Mouse (Mus musculus): Measurements from ENCODE around the gene Sarm1.

Gene Sarm1

DNA sequence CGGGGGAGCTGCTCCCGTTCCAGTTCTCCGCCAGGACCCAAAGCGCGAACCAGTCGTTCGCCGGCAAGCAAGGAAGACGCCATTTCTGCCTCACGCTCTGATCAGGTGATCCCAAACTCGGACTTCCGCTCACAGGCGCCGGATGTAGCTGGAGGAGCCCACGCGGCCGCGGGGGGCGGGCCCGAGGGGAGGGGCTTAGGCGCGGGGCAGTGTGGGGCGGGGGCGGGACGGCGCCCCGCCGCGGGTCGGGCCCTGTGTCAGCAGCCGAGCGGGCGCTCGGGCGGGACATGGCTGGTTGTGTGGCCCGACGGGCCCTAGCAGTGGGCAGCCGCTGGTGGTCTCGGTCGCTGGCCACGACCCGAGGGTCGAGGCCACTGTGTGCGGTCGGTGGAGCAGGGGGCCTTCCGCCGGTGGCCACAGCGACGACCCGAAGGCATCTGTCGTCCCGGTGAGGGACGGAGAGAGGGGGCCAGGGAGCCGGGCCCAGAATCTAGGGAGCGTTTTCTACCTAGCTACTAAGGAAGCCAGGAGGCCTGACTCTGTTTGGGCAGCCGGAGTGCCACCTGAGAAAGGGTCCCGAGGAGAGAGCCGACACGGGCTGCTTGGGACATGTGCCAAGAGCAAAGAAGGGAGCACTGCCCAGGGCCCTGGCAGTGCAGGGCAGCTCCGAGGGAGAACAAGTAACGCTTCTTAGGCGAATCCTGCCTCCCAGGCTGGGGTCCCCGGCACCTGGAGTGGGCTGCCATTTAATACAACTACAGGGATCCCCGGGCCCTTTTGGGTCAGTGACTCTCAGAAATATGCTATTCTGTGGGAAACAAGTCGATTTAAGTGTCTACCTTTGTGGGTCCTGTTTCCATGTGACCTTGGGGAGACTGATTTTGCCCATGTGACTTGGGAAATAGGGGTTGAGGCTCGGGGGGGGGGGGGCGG is 14.7 kb upstream of the Sarm1 start, which contains the start of the genes Tmem199 and Poldip2:
Gene Tmem199 (minus strand): TSS at position 148 of the 933 bp plus-strand sequence.
Gene Poldip2 (plus strand): TSS at position 169 of the 933 bp plus-strand sequence.
- peak; percentile 90 for DNase-seq

DNA sequence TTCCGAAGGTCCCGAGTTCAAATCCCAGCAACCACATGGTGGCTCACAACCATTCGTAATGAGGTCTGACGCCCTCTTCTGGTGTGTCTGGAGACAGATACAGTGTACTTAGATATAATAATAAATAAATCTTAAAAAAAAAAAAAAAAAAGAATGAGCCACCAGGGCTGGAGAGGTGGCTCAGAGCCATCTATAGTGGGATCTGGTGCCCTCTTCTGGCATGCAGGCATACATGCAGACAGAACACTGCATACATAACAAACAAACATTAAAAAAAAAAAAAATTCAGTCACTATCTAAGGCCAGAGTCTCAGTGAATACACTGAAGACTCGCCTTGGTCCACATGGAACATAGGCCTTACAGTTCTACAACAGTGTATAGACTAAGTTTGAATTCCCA is 11.6 kb upstream of the Sarm1 start:
- no peak for DNase-seq

DNA sequence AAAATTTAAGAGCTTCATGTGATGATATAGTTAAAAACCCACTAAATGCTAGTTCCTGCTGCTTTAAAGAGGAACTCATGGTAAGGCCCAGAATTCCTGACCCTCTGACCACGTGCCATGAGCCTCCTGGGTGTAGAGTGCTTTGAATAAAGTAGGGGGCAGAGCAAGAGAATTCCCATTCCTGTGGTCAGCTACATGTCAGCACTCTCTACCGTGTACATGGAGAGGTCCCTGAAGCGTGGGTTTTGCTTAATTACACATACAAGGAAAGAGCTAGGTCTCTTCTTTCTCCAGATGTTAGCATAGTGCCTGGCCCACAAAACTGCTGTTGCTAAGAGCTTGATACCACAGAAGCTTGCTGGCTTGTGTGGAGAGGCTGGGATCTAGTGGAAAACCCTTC is 7.9 kb upstream of the Sarm1 start:
- DNase-seq = no peak

DNA sequence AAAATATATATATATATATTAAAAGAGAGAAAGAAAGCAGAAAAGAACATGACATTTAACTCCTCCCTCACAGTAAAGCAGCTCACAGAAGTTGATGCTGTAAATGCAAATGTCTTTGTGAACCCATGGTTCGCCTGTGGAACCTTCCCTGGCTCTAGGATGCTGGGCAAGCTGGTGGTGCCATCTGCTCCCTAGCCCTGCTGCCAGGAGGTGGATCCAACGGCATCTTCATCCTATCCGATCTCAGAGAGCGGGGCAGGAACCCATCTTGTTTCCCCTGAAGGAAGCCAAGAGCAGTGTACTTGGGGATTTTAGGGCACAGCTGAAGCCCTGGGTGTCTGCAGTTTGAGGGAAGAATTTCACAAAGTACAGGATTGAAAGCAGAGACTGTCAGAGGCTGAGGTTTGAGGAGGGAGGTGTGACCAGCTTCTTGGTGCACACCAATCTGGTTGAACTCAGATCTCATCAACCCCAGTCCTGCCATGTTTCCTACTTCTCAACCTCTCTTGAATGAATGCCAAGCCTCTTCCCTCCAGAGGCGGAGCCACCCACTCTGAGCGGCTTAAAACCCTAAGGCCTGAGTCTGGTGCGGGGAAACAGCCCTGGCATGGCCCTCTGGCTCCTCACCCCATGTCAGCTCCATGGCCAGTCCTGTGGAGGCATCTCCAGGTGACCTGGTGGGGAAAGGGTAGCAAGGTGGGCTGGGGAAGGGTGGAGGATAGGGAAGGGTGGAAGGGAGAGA is 5.5 kb upstream of the Sarm1 start, which contains the start of gene Sebox:
Gene Sebox (plus strand): TSS at position 539 of the 742 bp plus-strand sequence.
- no peak for DNase-seq

DNA sequence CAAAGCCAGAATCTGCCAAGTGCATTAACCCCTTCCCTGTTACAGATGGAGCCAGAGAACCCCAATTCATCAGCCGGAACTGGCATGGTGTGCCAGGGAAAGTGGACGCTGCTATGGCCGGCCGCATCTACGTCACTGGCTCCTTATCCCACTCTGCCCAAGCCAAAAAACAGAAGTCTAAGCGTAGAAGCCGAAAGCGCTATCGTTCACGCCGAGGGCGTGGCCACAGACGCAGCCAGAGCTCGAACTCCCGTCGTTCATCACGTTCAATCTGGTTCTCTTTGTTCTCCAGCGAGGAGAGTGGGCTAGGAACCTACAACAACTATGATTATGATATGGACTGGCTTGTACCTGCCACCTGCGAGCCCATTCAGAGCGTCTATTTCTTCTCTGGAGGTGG is 4.0 kb upstream of the Sarm1 start:
- no peak for DNase-seq

DNA sequence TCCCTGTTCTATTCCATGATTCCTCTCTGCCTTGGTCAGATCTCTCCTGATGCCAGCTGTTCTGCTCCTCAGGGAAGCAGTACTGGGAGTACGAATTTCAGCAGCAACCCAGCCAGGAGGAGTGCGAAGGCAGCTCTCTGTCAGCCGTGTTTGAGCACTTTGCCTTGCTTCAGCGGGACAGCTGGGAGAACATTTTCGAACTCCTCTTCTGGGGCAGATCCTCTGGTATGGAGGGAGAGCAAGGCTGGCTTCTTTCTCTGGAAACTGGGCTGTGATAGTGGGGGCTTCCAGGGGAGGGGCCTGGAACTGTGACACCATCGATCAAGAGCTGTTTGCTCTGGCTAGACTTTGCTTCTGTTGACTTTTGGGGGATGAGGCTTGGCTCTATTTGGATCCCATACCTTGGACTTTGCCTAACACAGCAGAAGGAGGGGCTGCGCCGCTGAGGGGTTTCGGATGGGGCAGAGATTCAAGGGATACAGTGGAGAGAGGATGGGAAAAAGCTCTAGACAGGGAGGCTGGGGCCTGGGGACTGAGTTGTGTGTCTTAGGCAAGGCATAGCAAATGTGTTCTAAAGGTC is 3.2 kb upstream of the Sarm1 start:
- no peak for DNase-seq

DNA sequence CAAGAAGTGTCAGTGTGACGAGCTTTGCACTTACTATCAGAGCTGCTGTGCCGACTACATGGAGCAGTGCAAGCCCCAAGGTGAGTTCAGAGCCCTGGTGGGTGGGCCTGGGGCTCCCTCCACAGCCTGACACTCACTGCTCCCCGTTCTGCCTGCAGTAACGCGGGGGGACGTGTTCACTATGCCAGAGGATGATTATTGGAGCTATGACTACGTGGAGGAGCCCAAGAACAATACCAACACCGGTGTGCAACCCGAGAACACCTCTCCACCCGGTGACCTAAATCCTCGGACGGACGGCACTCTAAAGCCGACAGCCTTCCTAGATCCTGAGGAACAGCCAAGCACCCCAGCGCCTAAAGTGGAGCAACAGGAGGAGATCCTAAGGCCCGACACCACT is 2.0 kb upstream of the Sarm1 start:
- DNase-seq = no peak

DNA sequence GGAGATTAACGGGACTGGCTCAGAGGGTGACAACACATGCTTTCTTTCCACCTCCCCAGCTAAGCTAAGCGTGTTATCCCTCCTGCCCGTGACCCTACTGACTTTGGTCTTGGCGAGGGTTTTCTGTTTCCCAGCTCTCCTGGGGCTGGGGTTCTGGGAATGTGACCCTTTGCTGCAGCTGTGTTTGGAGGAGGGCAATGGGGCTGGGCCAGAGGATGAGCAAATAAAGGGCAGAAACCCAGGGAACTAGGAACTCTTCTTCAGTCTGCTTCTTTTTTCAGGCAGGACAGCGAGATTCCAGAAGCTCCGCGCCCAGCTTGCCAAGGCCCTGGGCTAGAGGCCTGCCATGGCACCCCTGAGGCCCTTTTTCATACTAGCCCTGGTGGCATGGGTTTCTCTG is 1.4 kb upstream of the Sarm1 start, which contains the start of gene Vtn:
Gene Vtn (plus strand): TSS at position 88 of the 400 bp plus-strand sequence.
- no peak for DNase-seq

DNA sequence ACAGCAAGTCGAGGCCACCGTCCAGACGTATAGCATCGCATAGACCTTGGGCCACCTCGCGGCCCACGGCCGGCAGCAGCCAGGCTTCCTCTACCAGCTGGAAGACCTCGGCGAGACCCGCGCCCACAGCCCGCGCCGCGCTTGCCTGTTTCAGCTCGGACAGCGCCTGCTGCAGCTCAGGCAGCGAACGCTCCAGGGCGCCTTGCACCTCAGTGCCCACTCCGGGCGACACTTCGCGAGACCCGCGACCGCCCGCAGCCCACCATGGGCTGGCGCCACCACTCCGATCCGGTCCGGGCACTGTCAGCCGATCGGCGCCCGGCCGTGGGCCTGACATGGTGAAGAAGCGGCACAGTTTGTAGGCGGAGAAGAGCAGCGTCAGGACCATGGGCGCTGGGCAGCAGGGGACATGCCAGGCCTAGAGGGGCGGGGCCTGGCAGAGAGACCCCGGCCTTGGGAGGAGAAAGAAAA is 448 bp downstream of the Sarm1 start:
- DNase-seq = peak; percentile 52

DNA sequence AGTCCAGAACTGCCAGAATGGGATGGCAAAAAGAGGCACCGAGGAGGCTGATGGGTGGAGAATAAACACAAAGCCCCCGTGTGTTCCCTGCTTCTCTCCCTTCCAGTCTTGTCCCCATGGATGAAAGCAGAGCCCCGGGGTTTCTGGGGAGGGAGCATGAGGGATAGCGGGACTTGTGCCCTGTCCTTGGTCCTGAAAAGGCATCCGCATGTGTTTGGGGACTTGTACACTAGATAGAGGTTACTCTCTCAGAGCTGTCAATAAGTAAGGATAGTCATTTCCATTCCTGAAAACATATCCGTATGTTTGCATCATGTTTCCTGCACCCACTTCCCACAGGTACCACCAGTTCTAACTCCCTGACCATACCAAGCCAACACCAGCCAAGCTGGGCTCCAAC is 1.6 kb downstream of the Sarm1 start:
- no peak for DNase-seq

DNA sequence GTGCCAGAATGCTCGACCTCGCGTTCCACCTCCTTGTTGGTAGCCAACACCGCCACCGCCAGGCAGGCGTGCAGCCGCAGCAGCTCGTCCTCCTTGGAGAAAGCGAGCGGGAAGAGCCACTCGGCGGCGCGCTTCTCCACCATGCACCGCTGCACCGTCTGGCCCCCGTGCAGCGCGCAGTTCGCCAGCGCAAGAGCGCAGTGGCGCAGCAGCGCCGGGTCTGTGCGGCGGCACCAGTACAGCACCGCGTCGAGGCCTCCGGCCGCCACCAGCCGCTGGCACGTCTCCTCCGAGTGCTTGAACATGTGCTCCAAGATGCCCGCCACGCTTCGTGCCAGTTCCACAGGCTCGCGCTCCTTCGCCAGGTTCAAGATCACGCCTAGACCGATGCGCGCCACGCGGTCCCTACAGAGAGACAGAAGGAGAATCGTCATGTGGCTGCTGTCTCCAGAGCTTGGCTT is 6.7 kb downstream of the Sarm1 start:
- DNase-seq = peak; percentile 61

DNA sequence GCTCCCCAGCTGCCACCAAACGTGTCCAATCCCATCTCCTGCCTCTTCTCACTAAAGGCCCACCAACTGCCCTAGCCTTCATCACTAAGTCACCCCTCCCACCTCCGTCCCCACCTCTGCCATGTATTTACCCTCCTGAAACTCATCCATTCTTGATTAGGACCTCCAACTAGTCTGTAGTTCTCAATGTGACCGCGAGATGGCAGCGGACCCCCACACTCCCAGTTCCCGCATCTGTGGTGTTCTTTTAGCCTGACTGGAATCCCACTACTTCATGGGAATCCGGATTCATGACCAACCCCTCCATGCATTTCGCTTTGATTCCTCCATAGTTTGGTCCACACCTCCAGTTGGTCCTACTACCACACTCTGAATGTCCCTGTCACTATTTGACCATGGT is 9.4 kb downstream of the Sarm1 start:
- DNase-seq = peak; percentile 73

DNA sequence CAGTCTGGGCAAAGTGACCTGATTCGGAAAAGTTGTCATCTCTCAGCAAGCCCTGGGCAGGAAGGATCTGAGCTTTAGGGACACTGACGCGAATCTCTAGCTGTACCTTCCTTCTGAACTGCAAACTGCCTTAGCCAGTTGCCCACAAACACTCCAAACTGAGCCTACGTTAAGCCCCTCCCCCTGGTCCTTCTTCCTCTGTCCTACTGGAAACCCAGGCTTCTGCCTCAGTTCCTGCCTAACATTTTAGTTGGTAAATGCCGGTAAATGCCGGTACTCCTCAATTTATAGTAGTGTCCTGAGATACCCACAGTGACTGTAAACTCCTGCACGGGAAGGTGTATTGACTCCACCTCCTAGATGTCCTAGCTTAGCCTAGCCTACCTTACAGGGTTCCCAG is 13.9 kb downstream of the Sarm1 start:
- DNase-seq = no peak

DNA sequence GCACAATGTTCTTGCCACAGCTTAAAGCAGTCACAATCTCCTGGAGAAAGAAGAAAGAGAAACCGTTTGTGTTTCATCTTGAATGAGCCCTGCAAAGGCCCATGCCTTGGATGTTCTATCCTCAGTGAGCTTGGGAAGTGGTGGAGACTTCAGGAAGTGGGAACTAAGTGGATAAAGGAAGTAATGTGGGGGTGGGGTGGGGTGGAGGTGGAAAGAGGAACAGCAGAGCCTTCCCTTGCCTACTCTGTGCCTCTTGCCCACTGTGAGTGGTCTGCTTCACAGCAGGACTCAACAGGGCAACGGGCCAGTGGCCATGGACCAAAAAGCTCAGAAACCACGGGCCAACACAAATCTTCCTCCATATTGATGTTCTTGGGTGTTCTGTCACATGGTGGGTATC is 22.3 kb downstream of the Sarm1 start:
- no peak for DNase-seq

DNA sequence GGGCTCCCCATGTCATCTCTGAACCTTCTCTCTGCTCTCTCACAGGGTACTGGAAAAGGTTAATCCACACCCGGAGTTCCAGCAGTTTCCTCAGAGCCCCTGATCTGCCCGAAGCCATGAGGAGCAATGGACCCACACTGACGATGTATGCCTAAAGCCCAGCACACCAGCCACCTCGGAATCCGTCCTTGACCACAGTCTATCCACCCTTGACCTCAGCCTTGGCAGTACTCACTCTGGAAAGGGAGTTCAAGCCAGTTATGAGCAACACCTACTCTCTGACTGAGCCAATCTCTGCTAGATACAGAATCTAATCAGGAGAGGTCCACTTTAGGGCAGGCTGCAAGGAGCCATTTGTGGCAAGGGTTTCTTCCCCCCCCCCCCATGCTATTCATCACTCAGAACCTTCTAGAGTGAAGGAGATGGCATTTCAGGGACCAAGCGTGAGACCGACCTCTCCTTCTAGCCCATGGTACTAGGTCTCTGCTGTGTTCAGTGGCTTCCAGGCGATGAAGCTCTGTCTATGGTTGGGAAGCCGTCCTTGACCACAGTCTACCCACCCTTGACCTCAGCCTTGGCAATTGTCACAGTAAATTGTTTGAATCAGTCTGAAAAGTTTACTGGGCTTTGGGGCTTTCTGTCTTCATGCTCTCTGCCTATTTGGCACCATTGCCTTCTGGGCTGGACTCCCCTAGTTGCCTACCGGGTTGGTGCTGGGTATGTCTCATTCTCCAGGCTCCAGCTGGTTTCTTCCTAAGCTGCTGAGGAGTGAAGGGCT is 26.0 kb downstream of the Sarm1 start:
- no peak for DNase-seq

DNA sequence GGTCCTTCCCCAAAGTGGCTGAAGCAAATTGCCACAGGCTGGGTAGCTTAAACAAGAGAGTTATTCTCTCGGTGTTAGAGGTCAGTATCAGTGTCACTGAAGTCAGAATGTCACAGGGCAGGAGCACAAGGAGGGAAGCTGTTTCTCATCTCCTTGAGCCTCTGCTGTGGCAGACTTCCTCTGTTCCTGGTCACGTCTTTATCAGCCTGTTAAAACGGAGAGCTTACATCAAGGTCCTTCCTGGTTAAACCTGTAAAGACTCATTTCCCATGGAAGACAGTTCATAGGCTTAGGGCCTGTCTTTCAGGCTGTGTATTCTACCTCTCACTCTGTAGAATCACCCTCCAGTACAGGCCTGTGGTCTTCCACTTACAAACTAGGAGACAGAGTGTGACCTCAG is 29.6 kb downstream of the Sarm1 start:
- no peak for DNase-seq

DNA sequence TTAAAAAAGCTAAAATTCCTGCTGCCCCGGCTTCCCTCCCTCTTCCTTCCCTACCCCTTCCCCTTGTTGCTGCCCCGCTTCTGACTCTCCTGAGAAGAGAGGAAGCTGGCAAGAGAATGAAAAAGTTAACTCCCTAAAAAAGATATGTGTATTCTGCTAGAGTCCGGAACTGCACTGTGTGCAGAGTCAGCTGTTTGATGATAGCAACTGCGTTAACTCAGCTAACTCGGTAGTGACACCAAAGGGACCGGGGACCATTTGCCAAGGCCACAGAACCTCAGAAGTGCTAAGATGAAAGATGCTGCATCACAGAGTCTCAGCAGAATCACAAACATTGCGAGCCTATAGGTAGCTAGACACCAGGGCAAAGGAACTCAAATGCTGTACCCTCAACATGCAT is 30.0 kb downstream of the Sarm1 start:
- DNase-seq = no peak

DNA sequence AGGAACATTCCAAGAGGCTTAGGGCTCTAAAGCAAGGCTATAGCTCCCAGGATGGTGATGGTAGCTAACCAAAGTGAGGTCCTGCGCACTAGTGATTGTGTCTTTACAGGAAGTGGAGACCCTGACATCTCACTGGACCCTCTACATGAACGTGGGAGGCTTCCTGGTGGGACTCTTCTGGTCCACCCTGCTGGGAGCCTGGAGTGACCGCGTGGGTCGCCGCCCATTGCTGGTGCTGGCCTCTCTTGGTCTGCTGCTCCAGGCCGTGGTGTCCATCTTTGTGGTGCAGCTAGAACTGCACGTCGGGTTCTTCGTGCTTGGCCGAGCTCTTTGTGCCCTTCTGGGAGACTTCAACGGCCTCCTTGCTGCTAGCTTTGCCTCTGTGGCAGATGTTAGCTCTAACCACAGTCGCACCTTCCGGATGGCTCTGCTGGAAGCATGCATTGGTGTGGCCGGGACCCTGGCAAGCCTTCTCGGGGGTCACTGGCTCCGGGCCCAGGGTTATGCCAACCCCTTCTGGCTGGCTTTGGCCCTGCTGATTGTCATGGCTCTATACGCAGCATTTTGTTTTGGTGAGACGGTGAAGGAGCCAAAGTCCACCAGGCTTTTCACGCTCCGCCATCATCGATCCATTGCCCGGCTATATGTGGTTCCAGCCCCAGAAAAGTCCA is 31.2 kb downstream of the Sarm1 start:
- no peak for DNase-seq

DNA sequence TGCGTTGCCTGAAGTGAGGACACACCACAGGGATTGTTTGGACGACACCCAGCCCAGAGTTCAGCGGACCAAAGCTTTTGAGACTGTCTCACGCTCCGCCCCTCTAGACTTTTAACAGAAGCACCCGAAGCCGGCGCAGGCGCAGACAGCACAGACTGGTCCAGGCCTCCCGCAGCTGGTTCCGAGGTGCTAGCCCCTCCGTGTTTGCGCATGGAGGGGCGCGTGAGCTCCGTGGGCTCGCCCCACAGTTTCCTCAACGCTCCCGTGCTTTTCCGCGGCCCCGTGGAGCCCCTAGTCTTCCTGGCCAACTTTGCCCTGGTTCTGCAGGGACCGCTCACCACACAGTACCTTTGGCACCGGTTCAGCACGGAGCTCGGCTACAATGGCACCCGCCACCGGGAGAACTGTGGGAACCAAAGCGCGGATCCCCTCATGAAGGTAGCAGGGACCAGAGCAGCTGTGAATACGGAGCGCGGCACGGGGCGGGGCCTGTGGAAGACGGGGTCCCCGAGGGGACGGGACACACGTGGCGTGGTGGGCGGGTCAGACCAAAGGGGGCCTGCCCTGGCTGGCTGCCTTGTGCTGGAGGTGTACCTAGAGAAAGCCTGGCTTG is 31.9 kb downstream of the Sarm1 start, which contains the start of gene Slc46a1:
Gene Slc46a1 (plus strand): TSS at position 130 of the 613 bp plus-strand sequence.
- peak; percentile 82 for DNase-seq

DNA sequence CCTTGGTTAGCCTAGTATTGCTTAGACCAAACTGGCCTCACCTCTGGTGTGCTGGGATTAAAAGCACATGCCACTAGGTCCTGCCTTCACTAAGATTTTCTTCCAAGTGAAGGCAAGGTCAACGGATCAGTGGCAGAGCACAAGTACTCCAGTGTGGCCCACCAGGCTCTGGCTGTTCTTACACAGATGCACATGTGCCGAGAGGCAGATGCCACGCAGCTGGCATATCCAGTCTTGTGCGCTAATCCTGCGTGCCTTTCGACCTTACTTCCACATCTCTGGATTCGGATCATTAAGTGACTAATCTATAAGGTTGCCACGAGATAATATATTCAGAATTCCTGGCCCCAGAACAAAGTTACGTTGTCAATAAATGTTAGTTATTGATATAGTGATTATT is 32.4 kb downstream of the Sarm1 start:
- DNase-seq = no peak
